Mouse (Mus musculus) midbrain, embryonic 16.5 days (tissue): ENCODE results near the gene Macrod2. TPM values are rescaled to one million over a fixed set of nuclear protein-coding genes. Genes with fewer than 3 reads are reported as not detected.

Source experiments
- ATAC-seq: fragments of 200-750 bp; cut with Nextera tagmentation; 2 replicates; pipeline ENCODE4 v1.8.0; 2017; ENCODE audit warnings: moderate TSS enrichment
- H3K27ac ChIP-seq: fragments of 300-500 bp; sonication (generic); 2 replicates; pipeline ENCODE4 v1.5.1; 2014; ENCODE audit warnings: mild to moderate bottlenecking, low read length, mixed read lengths
- H3K27me3 ChIP-seq: fragments of 300-500 bp; sonication (generic); 2 replicates; pipeline ENCODE4 v1.6.1; 2014; ENCODE audit warnings: low read depth, low read length, mixed read lengths; ENCODE audit not compliant: control insufficient read depth, insufficient read depth
- H3K36me3 ChIP-seq: fragments of 300-500 bp; sonication (generic); 2 replicates; pipeline ENCODE4 v1.6.1; 2014; ENCODE audit warnings: mild to moderate bottlenecking, low read length, moderate library complexity, mixed read lengths; ENCODE audit not compliant: control insufficient read depth, insufficient read depth
- H3K4me1 ChIP-seq: fragments of 300-500 bp; sonication (generic); 2 replicates; pipeline ENCODE4 v1.6.1; 2014; ENCODE audit warnings: mild to moderate bottlenecking, low read length, mixed read lengths; ENCODE audit not compliant: control insufficient read depth, insufficient read depth
- H3K4me2 ChIP-seq: fragments of 300-500 bp; sonication (generic); 2 replicates; pipeline ENCODE4 v1.6.1; 2014; ENCODE audit warnings: mild to moderate bottlenecking, low read length, mixed read lengths
- H3K4me3 ChIP-seq: fragments of 300-500 bp; sonication (generic); 2 replicates; pipeline ENCODE4 v1.5.1; 2014; ENCODE audit warnings: low read depth, mild to moderate bottlenecking, low read length, moderate library complexity, mixed read lengths
- H3K9ac ChIP-seq: fragments of 300-500 bp; sonication (generic); 2 replicates; pipeline ENCODE4 v1.6.1; 2014; ENCODE audit warnings: low read depth, low read length, mixed read lengths
- H3K9me3 ChIP-seq: fragments of 300-500 bp; sonication (generic); replicated peaks from 2 replicates; pipeline ENCODE4 v1.6.1; 2014; ENCODE audit warnings: mild to moderate bottlenecking, low read length, mixed read lengths; ENCODE audit not compliant: control insufficient read depth, poor library complexity, severe bottlenecking
- WGBS: fragments of 180-500 bp; shearing (Covaris S2); extraction: QIAGEN DNeasy Blood & Tissue Kit; methylation state at CpG from one replicate; pipeline ENCODE4 v1.1.7; 2014; 5-methylcytosine and 5-hydroxymethylcytosine counted together
- polyA plus RNA-seq: library from polyadenylated mRNA; unstranded; fragments of >200 nt; fragmentation: Nextera tagmentation; extraction: Ambion mirVana; gene quantifications from 2 replicates; pipeline ENCODE4 v1.2.1, GENCODE M21; 2015

Macrod2 gene
- polyA plus RNA-seq, 1 experiment from 2014 or later = 96.9 TPM

DNA sequence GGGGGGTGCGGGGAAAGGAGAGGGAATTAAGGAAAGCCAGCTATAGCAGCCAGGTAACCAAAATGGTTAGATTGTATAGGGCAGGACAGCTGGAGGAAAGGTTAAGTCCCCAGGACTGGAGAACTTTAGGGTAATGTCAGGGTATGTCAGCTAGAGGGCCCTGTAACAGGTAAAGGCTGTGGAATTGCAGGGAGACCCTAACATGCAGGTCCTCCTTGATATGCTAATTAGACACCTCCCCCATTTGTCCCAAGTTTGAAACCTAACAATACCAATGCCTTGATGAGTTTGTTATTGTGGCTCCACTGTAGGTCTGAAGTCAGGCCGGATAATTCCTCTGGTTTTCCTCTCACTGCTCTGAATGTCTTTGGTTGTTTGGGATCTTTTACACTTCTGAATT lies 1948.9 kb downstream of the Macrod2 start:
- H3K27ac ChIP-seq = no peak overlapping the region
- H3K4me1 ChIP-seq = no peaks in the 10 kb centered on the region
- no peaks in the 10 kb centered on the region for H3K9me3 ChIP-seq
- no peaks in the 10 kb centered on the region for H3K36me3 ChIP-seq
- 46% methylated on average over 2 of the region's 2 CpGs for WGBS
- no peak for ATAC-seq
- no peak overlapping the region for H3K9ac ChIP-seq
- no peak overlapping the region for H3K4me2 ChIP-seq
- no peaks in the 10 kb centered on the region for H3K27me3 ChIP-seq
- no peak overlapping the region for H3K4me3 ChIP-seq

DNA sequence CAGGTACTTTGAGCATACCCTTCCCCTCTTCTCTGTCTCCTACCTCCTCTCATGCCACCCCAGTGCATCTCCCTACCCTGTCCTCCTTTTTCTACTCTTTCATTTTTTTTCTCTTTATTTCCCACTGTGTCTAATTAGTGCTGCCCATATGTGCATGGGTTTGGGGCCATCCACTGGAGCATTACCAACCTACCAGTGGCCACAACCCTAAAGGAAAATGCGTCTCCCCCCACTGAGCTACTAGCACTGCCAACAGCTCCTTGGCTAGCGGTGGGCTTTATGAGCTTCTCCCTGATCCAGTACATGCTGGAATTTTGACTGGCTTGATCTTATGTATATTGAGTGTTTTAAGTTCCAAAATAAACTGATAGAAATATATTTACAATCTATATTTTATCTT lies 1949.6 kb downstream of the Macrod2 start:
- no peaks in the 10 kb centered on the region for H3K9me3 ChIP-seq
- WGBS = 84% methylated on average over 2 of the region's 2 CpGs
- H3K27me3 ChIP-seq = no peaks in the 10 kb centered on the region
- H3K27ac ChIP-seq = no peak overlapping the region
- no peaks in the 10 kb centered on the region for H3K36me3 ChIP-seq
- no peak overlapping the region for H3K4me3 ChIP-seq
- H3K9ac ChIP-seq = no peak overlapping the region
- ATAC-seq = no peak
- H3K4me2 ChIP-seq = no peak overlapping the region
- H3K4me1 ChIP-seq = no peaks in the 10 kb centered on the region

DNA sequence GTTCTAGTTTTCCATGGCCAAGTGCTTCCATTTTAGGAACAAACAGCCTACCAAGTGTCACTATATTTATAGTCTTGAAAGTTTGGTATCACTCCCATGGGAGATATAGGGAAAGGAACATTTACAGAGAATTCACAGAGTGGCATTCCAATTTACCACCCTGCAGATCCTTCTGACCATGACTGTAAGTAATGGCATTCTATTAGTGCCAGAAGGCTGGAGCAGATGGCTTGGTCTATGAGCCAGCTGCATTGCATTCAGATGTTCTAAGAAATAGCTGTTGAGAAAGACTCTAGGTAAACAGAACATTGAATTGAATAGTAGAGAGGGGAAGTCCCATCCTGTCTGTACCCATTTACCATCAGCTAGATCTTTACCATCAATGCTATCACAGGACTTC lies 1954.7 kb downstream of the Macrod2 start:
- Histone ChIP-seq H3K4me1 (no peaks in the 10 kb centered on the region), H3K9ac (no peak overlapping the region), H3K4me3 (no peak overlapping the region), H3K9me3 (0 out of 2 replicates have a peak, but pooled peaks cover 2% of the 10 kb centered on the region), H3K27ac (no peak overlapping the region), H3K4me2 (no peak overlapping the region), H3K27me3 (no peaks in the 10 kb centered on the region), H3K36me3 (no peaks in the 10 kb centered on the region)
- ATAC-seq = no peak

DNA sequence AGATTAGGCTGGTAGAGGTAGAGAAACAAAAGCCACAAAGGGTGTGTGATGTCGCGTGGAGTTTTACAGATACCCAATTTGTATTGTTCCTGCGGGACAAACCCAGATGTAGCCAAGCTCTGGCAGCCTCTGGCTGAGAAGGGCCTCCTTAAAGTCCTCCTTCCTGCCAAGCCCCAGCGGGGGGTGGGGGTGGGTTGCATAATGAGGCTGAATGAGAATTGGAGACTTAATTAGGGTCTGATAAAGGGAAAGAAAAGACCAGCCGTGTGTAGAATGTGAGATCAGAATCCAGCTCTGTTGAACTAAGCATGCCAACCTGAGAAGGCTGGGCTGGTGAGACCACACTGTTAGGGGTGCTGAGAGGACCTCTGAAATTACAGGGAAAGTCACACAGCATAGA lies 1967.8 kb downstream of the Macrod2 start:
- peak; percentile 90 for ATAC-seq
- H3K27ac ChIP-seq = no peak overlapping the region; the same call in 1 of the 2 replicates
- 2% methylated on average over 5 of the region's 5 CpGs for WGBS
- H3K36me3 ChIP-seq = no peaks in the 10 kb centered on the region
- H3K4me3 ChIP-seq = no peak overlapping the region
- no peaks in the 10 kb centered on the region for H3K27me3 ChIP-seq
- peaks cover 5% of the 10 kb centered on the region; the same call in 1 of the 2 replicates for H3K4me1 ChIP-seq
- no peak overlapping the region for H3K9ac ChIP-seq
- no peaks in the 10 kb centered on the region for H3K9me3 ChIP-seq
- no peak overlapping the region for H3K4me2 ChIP-seq

DNA sequence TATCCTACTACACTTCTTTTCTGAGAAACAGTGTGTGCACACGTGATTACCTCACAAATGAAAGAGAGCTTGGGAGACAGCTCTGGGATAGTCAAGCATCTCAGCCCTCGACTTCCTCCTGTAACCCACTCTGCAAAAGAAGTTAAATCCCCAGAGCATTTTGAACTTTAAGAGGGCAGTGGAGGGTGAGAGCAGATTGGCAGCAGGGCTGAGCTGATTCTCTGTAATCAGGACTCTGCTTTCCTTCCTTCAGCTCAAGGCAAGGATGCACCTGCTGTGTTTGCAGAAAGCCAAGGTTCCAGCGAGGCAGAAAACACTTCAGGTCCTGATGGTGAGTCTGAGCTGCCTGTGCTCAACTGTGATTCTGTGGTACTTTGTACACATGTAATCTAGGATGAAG lies 1978.9 kb downstream of the Macrod2 start:
- no peaks in the 10 kb centered on the region for H3K27me3 ChIP-seq
- ATAC-seq = peak; percentile 54; the same call in 1 of the 2 replicates
- no peak overlapping the region for H3K27ac ChIP-seq
- H3K9ac ChIP-seq = no peak overlapping the region
- 13% methylated on average over 3 of the region's 3 CpGs for WGBS
- H3K4me1 ChIP-seq = no peaks in the 10 kb centered on the region
- H3K36me3 ChIP-seq = no peaks in the 10 kb centered on the region
- no peak overlapping the region for H3K4me3 ChIP-seq
- H3K9me3 ChIP-seq = no peaks in the 10 kb centered on the region
- no peak overlapping the region for H3K4me2 ChIP-seq

DNA sequence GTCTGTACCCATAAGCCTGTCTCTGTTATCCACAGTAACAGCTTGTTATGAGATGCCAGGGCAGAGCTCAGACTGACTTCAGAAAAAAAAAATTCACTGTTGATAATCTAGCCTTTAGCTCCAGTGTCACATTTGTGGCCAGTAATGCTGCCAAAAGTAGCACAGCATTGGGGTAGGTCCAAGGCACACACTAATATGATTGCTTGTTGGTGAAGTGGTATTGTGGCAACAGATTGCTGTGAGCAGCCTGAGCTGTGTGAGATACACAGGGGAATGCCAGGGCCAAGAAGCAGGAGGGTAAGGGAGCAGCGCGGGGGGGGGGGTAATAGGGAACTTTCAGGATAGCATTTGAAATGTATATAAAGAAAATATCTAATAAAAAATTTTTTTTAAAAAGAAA lies 1985.5 kb downstream of the Macrod2 start:
- H3K4me2 ChIP-seq = no peak overlapping the region
- H3K27ac ChIP-seq = no peak overlapping the region
- ATAC-seq = no peak
- H3K9ac ChIP-seq = no peak overlapping the region
- H3K4me1 ChIP-seq = 0 out of 2 replicates have a peak, but pooled peaks cover 3% of the 10 kb centered on the region
- WGBS = 91% methylated on average over 2 of the region's 2 CpGs
- H3K27me3 ChIP-seq = no peaks in the 10 kb centered on the region
- no peak overlapping the region for H3K4me3 ChIP-seq
- H3K36me3 ChIP-seq = no peaks in the 10 kb centered on the region
- no peaks in the 10 kb centered on the region for H3K9me3 ChIP-seq

DNA sequence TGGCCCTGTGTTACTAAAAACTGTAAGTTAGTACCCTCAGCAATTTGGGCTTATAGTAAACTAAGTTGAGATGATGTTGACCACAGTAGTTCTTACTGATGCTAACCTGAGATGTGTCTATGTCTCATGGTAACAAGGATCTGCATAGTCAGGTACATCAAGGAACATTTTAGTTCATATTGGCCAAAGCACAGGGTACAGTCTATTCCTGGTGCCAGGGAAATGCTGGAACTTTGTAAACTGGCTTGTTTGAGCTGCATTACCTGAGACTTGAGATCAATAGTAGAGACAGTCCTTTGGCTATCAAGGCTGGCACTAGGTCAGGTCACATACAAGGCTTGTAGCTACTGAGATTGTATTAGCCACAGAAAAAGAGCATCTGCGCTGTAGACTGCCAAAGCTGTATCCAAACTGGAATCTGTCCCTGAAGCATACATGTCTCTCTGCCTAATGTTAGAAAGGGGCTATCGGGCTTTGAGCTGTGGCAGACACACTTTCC lies 1986.0 kb downstream of the Macrod2 start:
- H3K9me3 ChIP-seq = no peaks in the 10 kb centered on the region
- WGBS = 89% methylated on average over 2 of the region's 2 CpGs

DNA sequence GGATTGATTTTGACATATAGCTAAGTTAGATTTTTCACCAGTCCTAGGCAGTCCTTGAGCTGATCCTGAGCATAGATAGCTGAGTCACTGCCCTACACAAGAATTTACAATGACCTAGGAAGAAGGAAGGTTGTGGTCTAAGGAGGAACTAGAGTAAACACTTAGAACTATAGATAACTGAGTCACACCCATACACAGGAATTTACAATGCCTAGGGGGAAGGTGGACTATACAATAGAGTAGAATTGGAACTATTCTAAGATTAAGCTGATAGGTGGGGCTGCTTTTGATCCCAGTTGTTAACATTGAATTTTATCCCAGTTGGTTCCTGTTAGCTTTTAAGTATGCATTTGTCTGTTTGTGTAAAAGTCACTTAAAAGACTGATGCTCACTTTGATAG lies 1998.4 kb downstream of the Macrod2 start:
- Histone ChIP-seq H3K27ac (no peak overlapping the region), H3K4me3 (no peak overlapping the region), H3K4me2 (no peak overlapping the region), H3K9me3 (peaks cover 3% of the 10 kb centered on the region; the same call in 1 of the 2 replicates), H3K36me3 (no peaks in the 10 kb centered on the region), H3K4me1 (no peaks in the 10 kb centered on the region), H3K27me3 (no peaks in the 10 kb centered on the region), H3K9ac (no peak overlapping the region)
- no peak for ATAC-seq

More for the DNA sequence above, 1986.0 kb downstream of the Macrod2 start:
- Histone ChIP-seq H3K4me2 (no peak overlapping the region), H3K4me1 (0 out of 2 replicates have a peak, but pooled peaks cover 3% of the 10 kb centered on the region), H3K27me3 (no peaks in the 10 kb centered on the region), H3K36me3 (no peaks in the 10 kb centered on the region), H3K27ac (no peak overlapping the region), H3K4me3 (no peak overlapping the region), H3K9ac (no peak overlapping the region)
- ATAC-seq = no peak

DNA sequence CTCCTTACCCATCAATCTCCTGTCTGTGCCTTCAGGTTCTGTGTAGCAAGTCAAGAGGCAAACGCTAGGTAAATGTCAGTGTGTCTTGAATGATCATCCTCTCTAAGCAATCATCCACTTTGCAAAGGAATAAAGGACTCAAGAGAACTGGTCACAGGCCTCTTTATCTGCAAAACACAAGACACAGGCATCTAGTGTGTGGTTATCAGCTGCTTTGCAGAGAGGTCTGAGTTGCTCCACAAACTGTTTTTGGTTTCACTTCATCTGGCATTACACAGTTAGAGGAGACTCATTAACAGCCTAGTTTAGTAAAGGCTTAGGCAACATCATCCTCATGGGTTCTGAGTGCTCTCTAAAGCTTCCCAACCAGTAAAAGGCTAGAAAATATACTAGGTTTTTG lies 2004.4 kb downstream of the Macrod2 start:
- no peaks in the 10 kb centered on the region for H3K36me3 ChIP-seq
- H3K4me3 ChIP-seq = no peak overlapping the region
- no peaks in the 10 kb centered on the region for H3K4me1 ChIP-seq
- 76% methylated on average over 1 of the region's 1 CpGs for WGBS
- H3K9ac ChIP-seq = no peak overlapping the region
- H3K9me3 ChIP-seq = no peaks in the 10 kb centered on the region
- ATAC-seq = no peak
- H3K27me3 ChIP-seq = no peaks in the 10 kb centered on the region
- no peak overlapping the region for H3K4me2 ChIP-seq
- no peak overlapping the region for H3K27ac ChIP-seq
